Comparison of ENCODE assay signal across 18 mouse cellular contexts in the genomic region with DNA sequence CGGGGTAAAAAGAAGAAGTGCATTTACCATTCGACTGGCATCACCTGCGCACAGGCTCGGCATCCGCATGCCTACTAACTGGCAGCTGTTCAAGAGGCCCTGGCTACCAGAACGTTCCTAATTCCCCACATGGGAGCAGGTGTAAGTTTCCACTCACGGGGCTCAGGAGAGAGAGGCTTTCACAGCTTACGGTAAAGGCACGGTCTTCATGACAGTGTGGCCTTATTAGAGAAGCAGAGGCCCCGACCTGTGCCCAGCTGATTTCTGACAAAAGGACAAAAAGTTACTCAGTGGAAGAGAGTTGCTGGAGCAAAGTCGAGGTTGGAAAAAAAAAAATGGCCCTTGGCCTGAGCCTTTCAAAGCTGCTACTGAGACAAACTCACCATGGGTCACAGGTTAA.
A peak's percentile ranks its signal among the peaks of the same experiment; 100 is the strongest.
DNase-seq lines count a peak whose midpoint lies in the region; ATAC-seq and TF ChIP-seq lines count a peak whose summit lies in the region.
"Had no signal": no experiment of that assay in that cellular context is flagged by ENCODE, and none has a peak within 500 bp of the region (broad histone marks: within the 10 kb centered on the region; RNA-seq: fewer than 3 reads in every experiment).

No protein-coding gene starts in this region.

- 50% methylated on average over 11 of the region's 11 CpGs for WGBS in kidney, embryonic 14.5 days
- WGBS in lung, embryonic 15.5 days: 50% methylated on average over 11 of the region's 11 CpGs
- 39% methylated on average over 11 of the region's 11 CpGs for WGBS in neural tube, embryonic 15.5 days
- WGBS in midbrain, embryonic 16.5 days: 60% methylated on average over 11 of the region's 11 CpGs

- no peak for TF ChIP-seq RAD21 in CH12.LX (IDR thresholded peaks at IDR 0.05; ENCODE audit: low read depth, low read length)

- TF ChIP-seq POLR2A in CH12.LX (IDR thresholded peaks at IDR 0.05; ENCODE audit: low read depth, low read length): no peak

- H3K9ac ChIP-seq in kidney, embryonic 14.5 days (ENCODE audit: low read depth, low read length): no peak overlapping the region
- H3K9ac ChIP-seq in CH12.LX (ENCODE audit: insufficient read depth, low read depth): no peak overlapping the region
- no peak overlapping the region for H3K9ac ChIP-seq in lung, embryonic 15.5 days
- no peak overlapping the region for H3K9ac ChIP-seq in neural tube, embryonic 15.5 days (replicated peaks)
- H3K9ac ChIP-seq in midbrain, embryonic 16.5 days (ENCODE audit: low read depth, low read length): no peak overlapping the region
- H3K9ac ChIP-seq: embryonic facial prominence, embryonic 13.5 days; liver, embryonic 14.5 days; neural tube, embryonic 12.5 days had no signal

- DNase-seq in kidney, adult 11 months: peak; percentile 70
- no peak for DNase-seq in CH12.LX (ENCODE audit: extremely low read depth)
- peak; percentile 63 to 64 for DNase-seq in kidney, adult 8-10 months
- no peak for DNase-seq in gastrocnemius, postnatal 4 days (ENCODE audit: low spot score in 2 of 2)
- DNase-seq: adrenal gland, postnatal 25 days; cerebellum, adult 18-20 months; gastrocnemius, postnatal 14 days; thymus, postnatal 25 days had no signal

- in situ Hi-C loops in CH12.LX (cut with MboI; ENCODE audit: low pct_ligation_motif_present, low pct_unique_long_range_greater_than_20kb, low sequenced_read_pairs): no loop called here

- ATAC-seq in kidney, embryonic 14.5 days (ENCODE audit: low FRiP score, low TSS enrichment): no peak
- ATAC-seq in lung, embryonic 15.5 days (ENCODE audit: borderline replicate concordance, extremely low read depth, low FRiP score, low TSS enrichment): no peak
- no peak for ATAC-seq in neural tube, embryonic 15.5 days (ENCODE audit: low FRiP score)
- no peak for ATAC-seq in midbrain, embryonic 16.5 days
- ATAC-seq: hindbrain, postnatal 0 days had no signal

- no peak overlapping the region for H3K27ac ChIP-seq in kidney, embryonic 14.5 days (ENCODE audit: low read depth, low read length)
- H3K27ac ChIP-seq in CH12.LX (ENCODE audit: insufficient read depth, low read depth): no peak overlapping the region
- H3K27ac ChIP-seq in lung, embryonic 15.5 days: peak overlapping the region; percentile 41
- H3K27ac ChIP-seq in neural tube, embryonic 15.5 days (replicated peaks): no peak overlapping the region
- no peak overlapping the region for H3K27ac ChIP-seq in midbrain, embryonic 16.5 days (ENCODE audit: low read length)
- H3K27ac ChIP-seq: embryonic facial prominence, embryonic 13.5 days; forebrain, embryonic 10.5 days; hindbrain, postnatal 0 days; liver, embryonic 14.5 days; neural tube, embryonic 12.5 days had no signal

- H3K27me3 ChIP-seq in kidney, embryonic 14.5 days (ENCODE audit: control insufficient read depth, insufficient read depth, low read length): no peaks in the 10 kb centered on the region
- H3K27me3 ChIP-seq in CH12.LX (replicated peaks): no peaks in the 10 kb centered on the region
- H3K27me3 ChIP-seq in lung, embryonic 15.5 days: no peaks in the 10 kb centered on the region
- H3K27me3 ChIP-seq in neural tube, embryonic 15.5 days (replicated peaks): no peaks in the 10 kb centered on the region
- no peaks in the 10 kb centered on the region for H3K27me3 ChIP-seq in midbrain, embryonic 16.5 days (ENCODE audit: control insufficient read depth, insufficient read depth, low read depth, low read length)
- H3K27me3 ChIP-seq: embryonic facial prominence, embryonic 13.5 days; neural tube, embryonic 12.5 days had no signal

- H3K79me2 ChIP-seq in CH12.LX (replicated peaks; ENCODE audit: control insufficient read depth, extremely low read depth, insufficient read depth, poor library complexity, severe bottlenecking): no peaks in the 10 kb centered on the region

- H3K4me1 ChIP-seq in kidney, embryonic 14.5 days (ENCODE audit: control insufficient read depth, insufficient read depth, low read length): peaks cover 6% of the 10 kb centered on the region; the same call in 1 of the 2 replicates
- H3K4me1 ChIP-seq in CH12.LX (ENCODE audit: control insufficient read depth in 1 of 2, insufficient read depth in 2 of 2): peaks cover 8 to 41% of the 10 kb centered on the region in 2 experiments
- peaks cover 18% of the 10 kb centered on the region for H3K4me1 ChIP-seq in lung, embryonic 15.5 days
- 0 out of 2 replicates have a peak, but pooled peaks cover 5% of the 10 kb centered on the region for H3K4me1 ChIP-seq in neural tube, embryonic 15.5 days
- H3K4me1 ChIP-seq in midbrain, embryonic 16.5 days (ENCODE audit: control insufficient read depth, insufficient read depth, low read length): no peaks in the 10 kb centered on the region
- H3K4me1 ChIP-seq: neural tube, embryonic 12.5 days had no signal

- no peak overlapping the region for H3K4me3 ChIP-seq in kidney, embryonic 14.5 days (ENCODE audit: low read length)
- no peak overlapping the region for H3K4me3 ChIP-seq in CH12.LX (replicated peaks in 1 of 3; ENCODE audit: low read depth in 2 of 3, low read length in 2 of 3, poor library complexity in 1 of 3)
- H3K4me3 ChIP-seq in lung, embryonic 15.5 days: no peak overlapping the region
- H3K4me3 ChIP-seq in neural tube, embryonic 15.5 days (replicated peaks): no peak overlapping the region
- H3K4me3 ChIP-seq in midbrain, embryonic 16.5 days (ENCODE audit: low read depth, low read length): no peak overlapping the region
- H3K4me3 ChIP-seq: embryonic facial prominence, embryonic 13.5 days; forebrain, embryonic 10.5 days; neural tube, embryonic 12.5 days had no signal

- TF ChIP-seq EP300 in CH12.LX (IDR thresholded peaks at IDR 0.05; ENCODE audit: low read length): 0 out of 2 replicates have a peak, but pooled peaks have one; percentile 23

- no peak for TF ChIP-seq CTCF in CH12.LX (conservative IDR thresholded peaks at IDR 0.05 in 1 of 2, IDR thresholded peaks at IDR 0.05 in 1 of 2; ENCODE audit: low read depth in 2 of 2, low read length in 2 of 2)

- no peak overlapping the region for H3K4me2 ChIP-seq in kidney, embryonic 14.5 days (replicated peaks; ENCODE audit: low read depth, low read length)
- no peak overlapping the region for H3K4me2 ChIP-seq in CH12.LX (ENCODE audit: insufficient read depth, low read depth, poor library complexity, severe bottlenecking)
- H3K4me2 ChIP-seq in lung, embryonic 15.5 days: no peak overlapping the region
- H3K4me2 ChIP-seq in neural tube, embryonic 15.5 days: no peak overlapping the region
- no peak overlapping the region for H3K4me2 ChIP-seq in midbrain, embryonic 16.5 days (ENCODE audit: low read length)
- H3K4me2 ChIP-seq: embryonic facial prominence, embryonic 13.5 days; heart, embryonic 11.5 days; neural tube, embryonic 12.5 days had no signal

- no peaks in the 10 kb centered on the region for H3K36me3 ChIP-seq in kidney, embryonic 14.5 days (ENCODE audit: control insufficient read depth, insufficient read depth, low read length)
- no peaks in the 10 kb centered on the region for H3K36me3 ChIP-seq in CH12.LX (replicated peaks in 1 of 2; ENCODE audit: control insufficient read depth in 1 of 2, insufficient read depth in 1 of 2, low read length in 1 of 2)
- H3K36me3 ChIP-seq in lung, embryonic 15.5 days: no peaks in the 10 kb centered on the region
- no peaks in the 10 kb centered on the region for H3K36me3 ChIP-seq in neural tube, embryonic 15.5 days
- no peaks in the 10 kb centered on the region for H3K36me3 ChIP-seq in midbrain, embryonic 16.5 days (ENCODE audit: control insufficient read depth, insufficient read depth, low read length)
- H3K36me3 ChIP-seq: embryonic facial prominence, embryonic 13.5 days; forebrain, embryonic 10.5 days; neural tube, embryonic 12.5 days had no signal

- no peaks in the 10 kb centered on the region for H3K9me3 ChIP-seq in kidney, embryonic 14.5 days (ENCODE audit: control insufficient read depth, low read length)
- no peaks in the 10 kb centered on the region for H3K9me3 ChIP-seq in CH12.LX (replicated peaks; ENCODE audit: low read length)
- H3K9me3 ChIP-seq in lung, embryonic 15.5 days: no peaks in the 10 kb centered on the region
- H3K9me3 ChIP-seq in neural tube, embryonic 15.5 days (replicated peaks): no peaks in the 10 kb centered on the region
- no peaks in the 10 kb centered on the region for H3K9me3 ChIP-seq in midbrain, embryonic 16.5 days (replicated peaks; ENCODE audit: control insufficient read depth, low read length, poor library complexity, severe bottlenecking)
- H3K9me3 ChIP-seq: embryonic facial prominence, embryonic 13.5 days; forebrain, embryonic 10.5 days; neural tube, embryonic 12.5 days had no signal

- dilution Hi-C loops in CH12.LX (cut with MboI; ENCODE audit: extremely low pct_ligation_motif_present, extremely low pct_unique_long_range_greater_than_20kb, low sequenced_read_pairs): no loop called here

TF ChIP-seq in CH12.LX, 34 proteins besides CTCF, POLR2A, EP300 and RAD21:
- TF ChIP-seq MYC (IDR thresholded peaks at IDR 0.05; ENCODE audit: low read depth, low read length): no peak
- TF ChIP-seq CHD2 (IDR thresholded peaks at IDR 0.05; ENCODE audit: low read length): no peak
- no peak for TF ChIP-seq SIN3A (IDR thresholded peaks at IDR 0.05; ENCODE audit: low read length)
- no peak for TF ChIP-seq USF2 (conservative IDR thresholded peaks at IDR 0.05; ENCODE audit: low read depth, low read length)
- TF ChIP-seq MAFK (IDR thresholded peaks at IDR 0.05; ENCODE audit: insufficient replicate concordance, low read length): no peak
- TF ChIP-seq MAX (IDR thresholded peaks at IDR 0.05; ENCODE audit: low read length): no peak
- TF ChIP-seq BHLHE40 (IDR thresholded peaks at IDR 0.05; ENCODE audit: low read depth, low read length): peak; percentile 50; the same call in 1 of the 2 replicates
- TF ChIP-seq TCF12 (IDR thresholded peaks at IDR 0.05; ENCODE audit: low read depth, low read length): peak; percentile 47; the same call in 1 of the 2 replicates

Comparison
In these comparisons a context has a peak if more than half of its experiments do, and no peak if none do; other contexts are left out.
1. DNase-seq: peak in kidney, adult 11 months (single experiment) and kidney, adult 8-10 months (2 of 2); none in CH12.LX (single experiment) and gastrocnemius, postnatal 4 days (0 of 2).